Mouse (Mus musculus) frontal cortex, adult 2 months (tissue): ENCODE measurements at regions not wholly inside any gene's neighbourhood (a gene's known extent, or its start where the extent isn't known, plus 50 kb on each side); places are given as distances from the start of the nearest gene placed in this dataset.
A peak's percentile ranks its signal among the peaks of the same experiment; 100 is the strongest.

Experiments used
- DNase-seq, 2 experiments: peaks; one replicate each; pipeline ENCODE4 v3.0.0; 2022; ENCODE audit warnings: low spot score in 1 of 2; ENCODE audit errors: extremely low spot score in 1 of 2

DNA sequence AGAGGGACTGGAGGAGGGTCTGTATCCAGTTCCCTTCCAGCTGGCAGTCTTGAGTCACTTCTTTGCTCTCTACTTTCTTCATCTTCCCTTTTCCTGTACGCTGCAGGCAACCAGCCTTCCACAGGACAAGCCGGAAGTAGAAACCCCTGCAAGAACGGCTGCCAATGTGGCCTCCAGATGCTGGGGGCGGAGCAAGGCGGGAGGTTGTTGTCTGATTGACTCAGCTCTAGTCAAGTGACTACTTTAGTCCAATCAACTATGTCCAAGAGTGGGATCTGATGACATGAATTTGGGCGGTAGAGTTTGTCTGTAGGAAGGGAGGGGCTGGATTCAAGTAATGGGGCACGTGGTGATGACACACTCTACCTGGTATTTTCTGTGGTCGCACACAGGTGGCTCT lies 156.1 kb upstream of the Irx6 start:
- no peak for DNase-seq

GRCm38 (mm10) chr8:92518486-92518885 lies 155.6 kb upstream of the Irx6 start:
- DNase-seq, result no peak

GRCm38 (mm10) chr8:92522519-92522918 lies 151.6 kb upstream of the Irx6 start:
- no peak for DNase-seq

- DNase-seq, result no peak
Measured at GRCm38 (mm10) chr8:92529756-92530155, 144.3 kb upstream of the Irx6 start.

DNA sequence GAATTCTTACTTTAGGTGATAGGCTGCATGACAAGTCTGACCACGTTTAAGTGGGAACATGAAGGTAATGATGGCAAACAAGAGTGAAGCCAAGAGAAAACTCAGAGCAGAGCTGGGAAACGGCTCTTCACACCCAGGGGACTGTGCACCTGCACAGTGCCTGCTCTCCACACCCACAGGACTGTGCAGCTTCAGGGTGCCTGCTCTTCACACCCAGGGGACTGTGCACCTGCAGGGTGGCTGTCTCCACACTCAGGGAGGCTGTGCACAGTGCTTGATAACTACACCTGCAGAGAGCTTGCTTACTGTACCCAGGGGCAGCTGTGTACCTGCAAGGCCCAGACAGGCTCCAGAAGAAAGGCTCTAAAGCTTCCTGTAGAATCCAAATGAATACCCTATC lies 133.5 kb upstream of the Irx6 start:
- DNase-seq, result no peak

DNA sequence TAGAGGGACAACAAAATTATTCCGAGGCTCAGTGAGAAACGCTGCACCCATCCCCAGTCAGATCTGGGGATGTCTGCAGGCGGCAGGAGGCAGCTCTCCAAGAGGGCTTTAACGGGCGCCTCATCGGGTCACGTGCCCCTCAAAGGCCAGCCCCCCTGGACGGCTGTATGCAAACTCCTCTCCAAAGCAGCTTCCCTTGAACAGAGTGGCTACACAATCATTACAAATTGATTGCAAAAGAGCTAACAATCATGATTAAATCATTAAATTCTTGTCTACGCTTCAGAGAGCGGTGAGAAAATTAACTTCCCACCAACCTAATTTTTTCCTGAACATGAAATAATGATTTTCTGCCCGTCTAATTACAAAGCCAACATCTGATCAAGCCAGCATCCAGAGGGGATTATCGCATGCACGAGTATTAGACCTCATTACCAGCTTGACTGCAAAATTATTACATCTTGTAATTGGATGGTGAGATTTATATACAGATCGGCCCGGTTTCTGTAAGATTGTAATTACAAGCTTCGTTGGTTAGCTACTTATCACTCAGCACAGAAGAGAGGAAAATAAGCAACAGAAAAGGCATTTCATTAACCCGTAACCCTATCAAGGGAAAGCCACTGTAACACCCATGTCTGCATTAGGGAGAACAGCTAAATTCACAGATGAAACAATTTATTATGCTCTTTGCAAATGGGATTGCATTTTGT lies 128.6 kb upstream of the Irx6 start:
- no peak for DNase-seq

DNA sequence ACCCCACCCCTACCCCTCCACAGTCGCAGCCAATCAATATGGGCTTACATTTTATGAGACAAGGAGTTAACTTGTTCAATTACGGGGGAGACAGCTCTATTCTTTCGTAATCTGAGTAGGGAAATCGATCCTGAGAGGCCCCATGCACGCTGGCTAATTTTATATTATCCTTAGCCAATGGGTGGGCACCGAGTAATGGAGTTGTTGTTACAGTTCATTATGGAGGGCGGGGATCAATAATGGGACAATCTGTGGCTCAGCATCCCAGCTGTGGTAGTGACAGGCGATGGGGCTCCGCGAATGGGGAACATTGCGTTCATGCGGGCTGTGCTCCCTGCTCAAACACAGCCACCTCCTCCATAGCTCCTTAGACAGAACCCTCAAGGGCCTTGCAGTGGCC lies 118.9 kb upstream of the Irx6 start:
- no peak for DNase-seq

DNA sequence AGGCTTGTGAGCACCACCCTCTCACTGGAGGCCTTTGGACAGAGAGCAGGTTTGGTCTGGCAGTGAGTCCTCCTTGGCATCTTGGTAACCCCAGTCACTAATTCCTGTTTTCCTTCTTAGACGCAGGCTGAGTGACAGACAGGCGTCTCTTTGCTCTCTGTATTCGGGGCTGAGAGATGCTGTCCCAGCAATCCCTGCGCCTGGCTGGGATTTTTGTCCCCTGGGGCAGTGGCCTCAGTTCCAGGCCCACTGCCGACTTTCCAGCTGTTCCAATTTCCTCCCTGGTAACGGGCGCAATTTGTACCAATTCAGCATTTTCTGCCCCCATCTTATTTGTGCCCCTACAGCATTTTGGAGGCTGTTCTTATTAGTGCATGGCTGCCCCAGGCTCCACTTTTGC lies 118.5 kb upstream of the Irx6 start:
- no peak for DNase-seq

GRCm38 (mm10) chr8:92562471-92562870 lies 111.6 kb upstream of the Irx6 start:
- no peak for DNase-seq

- DNase-seq, result no peak
Measured at GRCm38 (mm10) chr8:92562962-92563361, 111.1 kb upstream of the Irx6 start.

DNA sequence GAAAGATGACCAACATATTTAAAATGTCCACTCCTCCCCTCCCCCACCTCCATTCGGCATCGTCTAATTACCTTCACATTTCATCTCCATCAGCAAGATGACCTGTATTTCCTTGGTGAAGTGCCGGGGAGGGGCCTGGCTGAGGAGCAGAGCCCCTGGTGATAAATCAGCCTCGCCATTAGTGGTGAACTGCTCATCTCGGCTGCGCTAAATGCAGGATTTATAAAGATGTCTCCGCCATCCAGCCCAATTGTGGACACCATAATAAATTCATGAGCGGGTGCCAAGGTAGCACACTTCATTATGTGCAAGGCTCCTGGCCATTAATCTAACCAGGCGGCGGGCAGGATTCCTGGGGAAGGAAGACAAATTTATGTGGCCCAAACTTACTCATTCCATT lies 104.4 kb upstream of the Irx6 start:
- no peak for DNase-seq

DNA sequence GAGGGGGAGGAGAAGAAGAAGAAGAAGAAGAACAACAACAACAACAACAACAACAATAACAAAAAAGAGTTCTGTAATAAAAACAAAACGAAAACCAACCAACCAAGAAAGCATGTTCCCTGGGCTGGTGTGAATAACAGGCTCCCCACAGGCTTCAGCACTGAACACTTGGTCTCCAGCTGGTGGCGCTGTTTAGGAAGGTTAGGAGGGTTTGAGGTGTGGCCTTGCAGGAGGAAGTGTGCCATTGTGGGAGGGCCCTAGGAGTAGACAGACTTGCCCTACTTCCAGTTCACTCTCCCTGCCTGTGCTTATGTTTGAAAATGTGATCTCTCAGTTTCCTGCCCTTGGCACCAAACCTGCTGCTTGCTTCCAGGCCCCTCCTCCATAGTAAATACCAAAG lies 94.6 kb upstream of the Irx6 start:
- no peak for DNase-seq

DNA sequence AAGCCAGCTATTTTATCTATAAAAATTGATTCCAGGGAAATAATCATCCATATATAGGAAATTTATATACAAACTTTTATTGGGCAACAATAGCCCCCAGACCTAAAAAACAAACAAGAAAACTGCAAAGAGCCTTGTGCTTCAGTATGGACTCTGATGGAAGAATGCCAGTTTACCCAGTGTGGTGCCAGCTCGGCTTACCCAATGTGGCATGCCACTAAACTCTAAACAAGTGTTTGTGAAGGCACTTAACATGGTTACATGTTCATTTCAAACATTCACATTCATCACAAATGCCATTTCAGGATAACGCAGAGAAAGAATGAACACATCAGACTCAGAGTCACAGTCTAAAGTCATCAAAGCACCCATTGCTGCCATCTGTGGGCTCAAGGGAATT lies 93.0 kb upstream of the Irx6 start:
- DNase-seq, result no peak

DNA sequence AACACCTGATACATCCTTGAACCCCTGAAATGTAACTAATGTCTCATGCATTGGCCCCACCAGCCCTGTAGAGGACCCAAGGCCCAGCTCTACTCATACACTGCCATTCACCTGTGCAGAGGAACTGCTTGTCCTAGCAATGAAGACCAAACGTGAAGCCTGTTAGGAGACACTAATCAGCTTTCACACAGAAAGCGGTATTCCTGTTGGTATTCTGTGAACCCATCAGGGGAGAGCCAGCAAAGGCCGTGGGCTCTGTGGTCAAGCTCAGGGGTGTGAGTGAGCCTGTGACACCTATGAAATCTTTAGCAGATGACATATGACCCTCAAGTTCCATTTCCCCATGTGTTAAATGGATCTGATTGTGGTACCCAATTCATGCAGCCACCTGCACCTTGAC lies 73.3 kb upstream of the Irx6 start:
- no peak for DNase-seq

- no peak for DNase-seq
Measured at GRCm38 (mm10) chr8:92602973-92603372, 71.1 kb upstream of the Irx6 start.

GRCm38 (mm10) chr8:92605631-92606030 lies 68.5 kb upstream of the Irx6 start:
- DNase-seq, result no peak

DNA sequence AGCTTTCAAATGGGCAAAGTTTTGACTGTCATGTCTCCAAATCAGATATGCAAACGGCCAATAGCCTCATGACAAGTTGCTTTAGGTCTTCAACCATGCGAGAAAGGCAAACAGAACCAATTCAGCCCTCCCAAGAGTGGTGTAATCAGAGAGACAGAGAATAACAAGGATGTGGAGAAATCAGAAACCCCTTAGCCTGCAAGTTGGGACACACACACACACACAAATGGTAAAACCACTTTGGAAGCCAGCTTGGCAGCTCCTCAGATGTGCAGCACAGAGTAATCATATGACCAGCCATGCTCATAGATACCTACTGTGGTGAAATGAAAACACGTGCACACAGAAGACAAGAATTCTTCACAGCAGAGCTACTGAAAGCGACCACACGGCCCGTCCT lies 66.5 kb upstream of the Irx6 start:
- DNase-seq, result no peak

- DNase-seq, result no peak
Measured at GRCm38 (mm10) chr8:92609908-92610307, 64.2 kb upstream of the Irx6 start.

GRCm38 (mm10) chr8:92610487-92611059 lies 63.5 kb upstream of the Irx6 start:
- no peak for DNase-seq

DNA sequence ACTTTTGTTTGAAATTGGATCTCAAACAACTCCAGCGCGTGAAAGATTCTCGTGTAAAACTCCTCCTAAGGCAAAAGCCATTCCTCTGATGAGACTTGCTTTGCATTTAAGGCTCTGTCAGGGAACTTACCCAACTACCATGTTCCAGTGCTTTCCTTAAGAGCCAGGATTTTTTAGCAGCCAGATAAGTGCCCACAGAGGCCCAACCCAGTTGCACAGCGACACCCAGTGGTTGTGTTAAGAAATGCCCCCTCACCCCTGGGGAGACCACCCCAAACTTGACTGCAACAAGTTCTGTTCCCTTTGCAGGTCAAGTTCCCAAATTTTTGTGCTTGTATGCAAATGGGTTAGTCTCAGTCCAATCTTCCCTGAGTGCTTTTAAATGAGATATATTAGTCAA lies 60.6 kb upstream of the Irx6 start:
- no peak for DNase-seq

DNA sequence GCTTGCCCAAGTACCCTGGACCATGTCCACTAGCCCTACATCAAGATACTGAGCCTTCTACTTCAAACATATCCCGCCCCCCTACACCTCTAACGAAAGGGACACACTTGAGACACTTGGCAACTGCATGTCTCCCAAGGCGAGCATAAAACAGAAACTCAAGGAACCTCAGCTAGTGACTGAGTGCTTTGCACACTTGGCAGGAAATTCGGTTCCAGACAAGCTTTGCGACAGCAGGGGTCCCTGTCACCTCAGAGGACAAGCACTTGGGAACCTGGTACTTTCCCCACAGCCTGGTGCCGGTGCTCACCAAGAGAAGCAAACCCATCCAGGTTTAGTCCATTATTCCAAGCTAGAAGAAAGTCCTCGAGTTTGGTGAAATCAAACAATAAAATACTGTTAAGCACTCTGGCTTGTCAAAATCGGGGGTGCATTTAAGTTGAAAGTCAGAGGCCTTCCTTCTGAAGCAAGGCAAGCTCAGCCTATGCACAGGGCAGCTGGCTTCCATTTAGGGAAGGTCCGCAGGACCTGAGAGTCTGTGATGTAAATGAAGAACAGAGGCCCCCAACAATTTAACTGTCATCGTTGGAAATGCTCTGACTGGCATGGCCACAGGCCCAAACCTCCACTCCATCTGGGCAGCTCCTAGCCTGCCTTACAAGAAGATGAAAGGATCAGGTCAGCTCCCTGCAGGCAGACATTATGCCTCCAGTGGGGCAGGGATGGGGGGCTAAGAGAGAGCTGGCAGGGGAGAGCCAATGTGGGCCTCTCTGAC lies 57.6 kb upstream of the Irx6 start:
- no peak for DNase-seq

GRCm38 (mm10) chr8:92618281-92618680 lies 55.8 kb upstream of the Irx6 start:
- peak in 1 of 2 experiments; percentile 4 for DNase-seq
